Mouse (Mus musculus): Measurements from ENCODE around the gene Syngr1. TPM values are rescaled to one million over a fixed set of nuclear protein-coding genes. Genes with fewer than 3 reads are reported as not detected.
"Not testable (repeated sequence)": the region's sequence is repeated elsewhere in the genome, so short reads cannot be mapped to it uniquely, and the experiment has no call there.

Gene Syngr1
- polyA plus RNA-seq, 1 experiment from 2014 or later: 14.9 TPM

- H3K27ac ChIP-seq (ENCODE audit: low read depth): no peak overlapping the region
- no peaks in the 10 kb centered on the region for H3K36me3 ChIP-seq (ENCODE audit: insufficient read depth)
- H3K4me1 ChIP-seq (ENCODE audit: insufficient read depth): no peaks in the 10 kb centered on the region
- H3K4me3 ChIP-seq (ENCODE audit: low read depth, low read length): no peak overlapping the region
- ATAC-seq (ENCODE audit: insufficient read depth): no peak
- 60% methylated on average over 5 of the region's 5 CpGs for WGBS
- H3K9ac ChIP-seq: no peak overlapping the region
- no peak for TF ChIP-seq CTCF (IDR thresholded peaks at IDR 0.05; ENCODE audit: low read depth)
- no peaks in the 10 kb centered on the region for H3K9me3 ChIP-seq (ENCODE audit: low read depth, low read length)
- H3K27me3 ChIP-seq (ENCODE audit: insufficient read depth, low read length): no peaks in the 10 kb centered on the region
- peak overlapping the region; percentile 29 for H3K4me2 ChIP-seq
- DNase-seq: peak; percentile 40
Observed at GRCm38 (mm10) chr15:80115256-80115655, 24.1 kb downstream of the Syngr1 start.

- no peaks in the 10 kb centered on the region for H3K4me1 ChIP-seq (ENCODE audit: insufficient read depth)
- WGBS: 59% methylated on average over 13 of the region's 13 CpGs
- 0 out of 2 replicates have a peak, but pooled peaks have one; percentile 28 for ATAC-seq (ENCODE audit: insufficient read depth)
- no peaks in the 10 kb centered on the region for H3K9me3 ChIP-seq (ENCODE audit: low read depth, low read length)
- H3K27ac ChIP-seq (ENCODE audit: low read depth): no peak overlapping the region
- no peak overlapping the region for H3K9ac ChIP-seq
- no peak for DNase-seq
- H3K4me2 ChIP-seq: peak overlapping the region; percentile 29
- no peak overlapping the region for H3K4me3 ChIP-seq (ENCODE audit: low read depth, low read length)
- no peaks in the 10 kb centered on the region for H3K36me3 ChIP-seq (ENCODE audit: insufficient read depth)
- H3K27me3 ChIP-seq (ENCODE audit: insufficient read depth, low read length): no peaks in the 10 kb centered on the region
- no peak for TF ChIP-seq CTCF (IDR thresholded peaks at IDR 0.05; ENCODE audit: low read depth)
Observed at GRCm38 (mm10) chr15:80115866-80116794, 25.0 kb downstream of the Syngr1 start.

DNA sequence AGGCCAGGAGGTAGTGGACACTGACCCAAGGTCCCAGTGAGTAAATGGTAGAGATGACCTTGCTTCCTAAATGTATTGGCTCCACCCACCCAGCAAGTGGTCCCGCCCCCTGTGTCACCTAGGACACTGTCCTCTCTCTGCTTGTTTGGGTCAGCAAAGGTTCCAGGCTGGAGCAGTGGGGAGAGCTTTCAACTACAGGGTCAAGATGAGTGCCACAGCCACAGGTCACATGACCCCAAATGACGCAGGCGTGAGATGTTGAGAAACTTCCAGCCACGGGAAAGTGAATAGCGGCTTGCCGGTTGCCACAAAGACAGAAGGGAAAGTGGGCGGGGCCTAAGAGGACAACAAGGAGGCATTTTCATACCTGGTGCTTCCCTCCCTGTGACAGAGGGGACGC is 26.0 kb downstream of the Syngr1 start:
- TF ChIP-seq CTCF (IDR thresholded peaks at IDR 0.05; ENCODE audit: low read depth): no peak
- Histone ChIP-seq H3K36me3 (ENCODE audit: insufficient read depth) (no peaks in the 10 kb centered on the region), H3K27me3 (ENCODE audit: insufficient read depth, low read length) (no peaks in the 10 kb centered on the region), H3K9me3 (ENCODE audit: low read depth, low read length) (no peaks in the 10 kb centered on the region), H3K9ac (no peak overlapping the region), H3K4me2 (no peak overlapping the region), H3K4me1 (ENCODE audit: insufficient read depth) (no peaks in the 10 kb centered on the region), H3K4me3 (ENCODE audit: low read depth, low read length) (no peak overlapping the region), H3K27ac (ENCODE audit: low read depth) (no peak overlapping the region)
- whole genome bisulfite sequencing: 54% methylated on average over 8 of the region's 8 CpGs
- no peak for ATAC-seq (ENCODE audit: insufficient read depth)
- DNase-seq: no peak

DNA sequence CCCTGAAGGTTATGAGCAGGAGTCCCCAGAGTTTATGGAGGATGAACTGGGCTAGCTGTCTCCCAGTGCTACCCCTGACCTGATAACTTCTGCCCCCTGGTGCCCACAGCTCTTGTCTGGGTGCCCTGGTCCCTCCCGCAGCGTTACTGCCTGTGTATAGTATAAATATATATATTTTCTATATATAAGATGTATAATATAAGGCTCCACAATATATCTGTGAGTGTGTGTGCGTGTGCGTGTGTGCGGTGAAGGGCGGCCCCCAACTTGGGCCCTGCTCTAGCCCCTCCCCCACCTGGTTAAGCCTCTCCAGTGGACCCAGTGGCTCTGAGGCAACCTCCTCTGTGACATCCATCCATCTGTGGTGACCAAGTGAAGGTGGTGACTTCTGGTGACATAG is 27.9 kb downstream of the Syngr1 start:
- TF ChIP-seq CTCF (IDR thresholded peaks at IDR 0.05; ENCODE audit: low read depth): no peak
- no peak overlapping the region for H3K9ac ChIP-seq
- H3K36me3 ChIP-seq (ENCODE audit: insufficient read depth): no peaks in the 10 kb centered on the region
- no peaks in the 10 kb centered on the region for H3K27me3 ChIP-seq (ENCODE audit: insufficient read depth, low read length)
- DNase-seq (no peak), ATAC-seq (ENCODE audit: insufficient read depth) (no peak)
- WGBS: 85% methylated on average over 6 of the region's 6 CpGs
- no peaks in the 10 kb centered on the region for H3K4me1 ChIP-seq (ENCODE audit: insufficient read depth)
- H3K4me2 ChIP-seq: no peak overlapping the region
- no peak overlapping the region for H3K4me3 ChIP-seq (ENCODE audit: low read depth, low read length)
- H3K9me3 ChIP-seq (ENCODE audit: low read depth, low read length): no peaks in the 10 kb centered on the region
- no peak overlapping the region for H3K27ac ChIP-seq (ENCODE audit: low read depth)

DNA sequence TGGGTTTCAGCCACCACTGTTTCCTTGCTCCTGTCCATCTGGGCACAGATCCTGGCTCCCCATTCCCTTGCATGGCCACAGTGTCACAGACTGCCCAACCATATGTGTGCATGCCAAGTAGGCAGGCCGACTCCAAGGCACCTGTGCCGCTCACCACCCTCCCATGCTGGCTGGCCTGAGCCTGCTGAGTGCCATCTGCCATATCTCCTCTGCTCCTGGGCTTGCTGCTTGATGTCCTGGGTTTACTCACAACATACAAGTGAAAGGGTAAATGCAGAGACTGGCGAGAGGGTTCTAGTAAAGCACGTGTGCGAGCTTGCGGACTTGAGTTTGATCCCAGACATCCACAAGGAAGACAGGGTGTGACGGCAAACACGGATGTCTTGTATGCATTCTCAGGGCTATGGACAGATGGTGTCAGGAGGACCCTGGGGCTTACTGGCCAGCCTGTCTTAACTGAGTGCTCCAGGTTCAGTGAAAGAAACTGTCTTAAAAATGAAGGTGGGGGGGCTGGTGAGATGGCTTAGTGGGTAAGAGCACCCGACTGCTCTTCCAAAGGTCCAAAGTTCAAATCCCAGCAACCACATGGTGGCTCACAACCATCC is 30.7 kb downstream of the Syngr1 start:
- Histone ChIP-seq H3K27ac (ENCODE audit: low read depth) (no peak overlapping the region), H3K27me3 (ENCODE audit: insufficient read depth, low read length) (no peaks in the 10 kb centered on the region), H3K9ac (no peak overlapping the region), H3K4me3 (ENCODE audit: low read depth, low read length) (no peak overlapping the region), H3K4me1 (ENCODE audit: insufficient read depth) (no peaks in the 10 kb centered on the region), H3K36me3 (ENCODE audit: insufficient read depth) (no peaks in the 10 kb centered on the region), H3K4me2 (no peak overlapping the region), H3K9me3 (ENCODE audit: low read depth, low read length) (no peaks in the 10 kb centered on the region)
- WGBS: 88% methylated on average over 9 of the region's 9 CpGs
- no peak for TF ChIP-seq CTCF (IDR thresholded peaks at IDR 0.05; ENCODE audit: low read depth)
- DNase-seq (no peak), ATAC-seq (ENCODE audit: insufficient read depth) (no peak)

DNA sequence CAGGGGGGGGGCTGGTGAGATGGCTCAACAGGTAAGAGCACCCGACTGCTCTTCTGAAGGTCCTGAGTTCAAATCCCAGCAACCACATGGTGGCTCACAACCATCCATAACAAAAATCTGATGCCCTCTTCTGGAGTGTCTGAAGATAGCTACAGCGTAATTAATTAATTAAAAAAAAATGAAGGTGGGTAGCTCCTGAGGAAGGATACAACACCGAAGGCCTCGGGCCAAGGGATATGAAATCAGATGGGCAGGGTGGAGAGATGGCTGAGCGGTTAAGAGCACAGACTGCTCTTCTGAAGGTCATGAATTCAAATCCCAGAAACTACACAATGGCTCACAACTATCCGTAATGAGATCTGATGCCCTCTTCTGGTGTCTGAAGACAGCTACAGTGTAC is 31.3 kb downstream of the Syngr1 start:
- not testable (repeated sequence) for H3K4me2 ChIP-seq; ATAC-seq (ENCODE audit: insufficient read depth); H3K36me3 ChIP-seq (ENCODE audit: insufficient read depth); H3K4me1 ChIP-seq (ENCODE audit: insufficient read depth); H3K27ac ChIP-seq (ENCODE audit: low read depth); H3K9ac ChIP-seq; H3K4me3 ChIP-seq (ENCODE audit: low read depth, low read length); H3K9me3 ChIP-seq (ENCODE audit: low read depth, low read length); DNase-seq; H3K27me3 ChIP-seq (ENCODE audit: insufficient read depth, low read length)
- 90% methylated on average over 6 of the region's 6 CpGs for WGBS

GRCm38 (mm10) chr15:80124651-80125050 is 33.5 kb downstream of the Syngr1 start:
- H3K27me3 ChIP-seq (ENCODE audit: insufficient read depth, low read length): no peaks in the 10 kb centered on the region
- H3K27ac ChIP-seq (ENCODE audit: low read depth): peak overlapping the region; percentile 78; the same call in 1 of the 2 replicates
- TF ChIP-seq CTCF (IDR thresholded peaks at IDR 0.05; ENCODE audit: low read depth): no peak
- H3K4me2 ChIP-seq: no peak overlapping the region
- no peak overlapping the region for H3K9ac ChIP-seq
- H3K4me1 ChIP-seq (ENCODE audit: insufficient read depth): no peaks in the 10 kb centered on the region
- ATAC-seq (ENCODE audit: insufficient read depth): no peak
- WGBS: 76% methylated on average over 4 of the region's 4 CpGs
- DNase-seq: no peak
- H3K36me3 ChIP-seq (ENCODE audit: insufficient read depth): no peaks in the 10 kb centered on the region
- H3K9me3 ChIP-seq (ENCODE audit: low read depth, low read length): no peaks in the 10 kb centered on the region
- H3K4me3 ChIP-seq (ENCODE audit: low read depth, low read length): no peak overlapping the region

Measured in lung, embryonic 14.5 days (tissue).